Mouse (Mus musculus): ENCODE results near the gene Fkbp15.

DNA sequence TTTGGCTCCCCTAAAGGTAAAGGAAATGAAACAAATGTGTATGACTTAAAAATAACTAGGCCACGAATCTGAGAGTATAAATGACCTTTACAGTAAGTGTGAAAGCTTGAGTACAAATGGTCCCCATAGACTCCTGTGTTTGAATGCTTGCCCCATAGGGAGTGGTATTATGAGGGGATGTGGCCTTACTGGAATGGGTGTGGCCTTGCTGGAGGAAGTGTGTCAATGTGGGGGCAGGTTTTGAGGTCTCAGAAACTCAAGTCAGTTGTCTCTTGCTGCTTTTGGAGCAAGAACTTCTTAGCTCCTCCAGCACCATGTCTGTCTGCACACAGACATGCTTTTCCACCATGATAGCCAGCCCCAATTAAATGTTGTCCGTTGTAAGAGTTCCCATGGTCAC is 43.9 kb downstream of the Fkbp15 start:
- no peak for TF ChIP-seq CHD2 (IDR thresholded peaks at IDR 0.05; ENCODE audit: low read depth, low read length)
- no peak for TF ChIP-seq ZNF384 (IDR thresholded peaks at IDR 0.05; ENCODE audit: low read depth, low read length)
